Mouse (Mus musculus): ENCODE measurements at regions not wholly inside any gene's neighbourhood (a gene's known extent, or its start where the extent isn't known, plus 50 kb on each side); places are given as distances from the start of the nearest gene placed in this dataset.

GRCm38 (mm10) chr7:66480446-66480845, 53.1 kb upstream of the Aldh1a3 start:
- Histone ChIP-seq H3K4me1 (ENCODE audit: control insufficient read depth, insufficient read depth, low read length) (no peaks in the 10 kb centered on the region; the same call in 1 of the 2 replicates), H3K4me2 (replicated peaks; ENCODE audit: low read depth, low read length, severe bottlenecking) (no peak overlapping the region), H3K27me3 (ENCODE audit: control insufficient read depth, insufficient read depth, low read length) (no peaks in the 10 kb centered on the region), H3K27ac (replicated peaks; ENCODE audit: low read depth, low read length) (no peak overlapping the region), H3K4me3 (replicated peaks; ENCODE audit: low read length) (no peak overlapping the region), H3K9ac (ENCODE audit: low read depth, low read length, severe bottlenecking) (no peak overlapping the region), H3K36me3 (ENCODE audit: control insufficient read depth, insufficient read depth, low read length) (no peaks in the 10 kb centered on the region), H3K9me3 (ENCODE audit: control insufficient read depth, low read length) (no peaks in the 10 kb centered on the region)
- no peak for TF ChIP-seq POLR2A (IDR thresholded peaks at IDR 0.05; ENCODE audit: borderline replicate concordance, extremely low read depth, insufficient read depth, insufficient read length)
- ATAC-seq (ENCODE audit: low FRiP score, low read depth) (no peak), DNase-seq (ENCODE audit: low spot score) (no peak)
- WGBS = 47% methylated on average over 4 of the region's 4 CpGs

- Histone ChIP-seq H3K27me3 (ENCODE audit: control insufficient read depth, insufficient read depth, low read length) (no peaks in the 10 kb centered on the region), H3K4me1 (ENCODE audit: control insufficient read depth, insufficient read depth, low read length) (no peaks in the 10 kb centered on the region; the same call in 1 of the 2 replicates), H3K27ac (replicated peaks; ENCODE audit: low read depth, low read length) (no peak overlapping the region), H3K36me3 (ENCODE audit: control insufficient read depth, insufficient read depth, low read length) (no peaks in the 10 kb centered on the region), H3K4me3 (replicated peaks; ENCODE audit: low read length) (no peak overlapping the region), H3K9me3 (ENCODE audit: control insufficient read depth, low read length) (no peaks in the 10 kb centered on the region), H3K4me2 (replicated peaks; ENCODE audit: low read depth, low read length, severe bottlenecking) (no peak overlapping the region), H3K9ac (ENCODE audit: low read depth, low read length, severe bottlenecking) (no peak overlapping the region)
- WGBS = 93% methylated on average over 4 of the region's 4 CpGs
- no peak for TF ChIP-seq POLR2A (IDR thresholded peaks at IDR 0.05; ENCODE audit: borderline replicate concordance, extremely low read depth, insufficient read depth, insufficient read length)
- no peak for DNase-seq (ENCODE audit: low spot score)
- no peak for ATAC-seq (ENCODE audit: low FRiP score, low read depth)
Measured at GRCm38 (mm10) chr7:66479321-66479720, 52.0 kb upstream of the Aldh1a3 start.

- Histone ChIP-seq H3K9me3 (ENCODE audit: control insufficient read depth, low read length) (no peaks in the 10 kb centered on the region), H3K27me3 (ENCODE audit: control insufficient read depth, insufficient read depth, low read length) (no peaks in the 10 kb centered on the region), H3K27ac (replicated peaks; ENCODE audit: low read depth, low read length) (no peak overlapping the region), H3K4me2 (replicated peaks; ENCODE audit: low read depth, low read length, severe bottlenecking) (no peak overlapping the region), H3K9ac (ENCODE audit: low read depth, low read length, severe bottlenecking) (no peak overlapping the region), H3K4me1 (ENCODE audit: control insufficient read depth, insufficient read depth, low read length) (no peaks in the 10 kb centered on the region; the same call in 1 of the 2 replicates), H3K36me3 (ENCODE audit: control insufficient read depth, insufficient read depth, low read length) (no peaks in the 10 kb centered on the region), H3K4me3 (replicated peaks; ENCODE audit: low read length) (no peak overlapping the region)
- 75% methylated on average over 7 of the region's 7 CpGs for WGBS
- ATAC-seq (ENCODE audit: low FRiP score, low read depth) (no peak), DNase-seq (ENCODE audit: low spot score) (no peak)
- no peak for TF ChIP-seq POLR2A (IDR thresholded peaks at IDR 0.05; ENCODE audit: borderline replicate concordance, extremely low read depth, insufficient read depth, insufficient read length)
Measured at GRCm38 (mm10) chr7:66478106-66478505, 50.8 kb upstream of the Aldh1a3 start.

GRCm38 (mm10) chr7:66477475-66477874, 50.2 kb upstream of the Aldh1a3 start:
- peak; percentile 26 for DNase-seq (ENCODE audit: low spot score)

More at GRCm38 (mm10) chr7:66477475-66477874, 50.2 kb upstream of the Aldh1a3 start:
- no peak overlapping the region for H3K4me3 ChIP-seq (replicated peaks; ENCODE audit: low read length)
- no peak for ATAC-seq (ENCODE audit: low FRiP score, low read depth)
- no peak overlapping the region for H3K4me2 ChIP-seq (replicated peaks; ENCODE audit: low read depth, low read length, severe bottlenecking)
- 63% methylated on average over 5 of the region's 5 CpGs for WGBS
- no peak overlapping the region for H3K27ac ChIP-seq (replicated peaks; ENCODE audit: low read depth, low read length)
- no peaks in the 10 kb centered on the region for H3K9me3 ChIP-seq (ENCODE audit: control insufficient read depth, low read length)
- TF ChIP-seq POLR2A (IDR thresholded peaks at IDR 0.05; ENCODE audit: borderline replicate concordance, extremely low read depth, insufficient read depth, insufficient read length) = no peak
- H3K9ac ChIP-seq (ENCODE audit: low read depth, low read length, severe bottlenecking) = no peak overlapping the region
- H3K36me3 ChIP-seq (ENCODE audit: control insufficient read depth, insufficient read depth, low read length) = no peaks in the 10 kb centered on the region
- no peaks in the 10 kb centered on the region for H3K27me3 ChIP-seq (ENCODE audit: control insufficient read depth, insufficient read depth, low read length)
- H3K4me1 ChIP-seq (ENCODE audit: control insufficient read depth, insufficient read depth, low read length) = no peaks in the 10 kb centered on the region; the same call in 1 of the 2 replicates

Measured in limb, embryonic 14.5 days (tissue).